Mouse (Mus musculus) liver, adult 2 months (tissue): ENCODE measurements around the gene Olfr611.

ENCODE experiments used
- CTCF ChIP-seq: fragments of 200-500 bp; IDR thresholded peaks from 2 replicates; pipeline ENCODE4 v1.5.1; 2011; ENCODE audit warnings: low read depth, low read length, control low read depth
- POLR2A ChIP-seq: fragments of 200-500 bp; IDR thresholded peaks from 2 replicates; pipeline ENCODE4 v1.6.1; 2011; ENCODE audit warnings: low read length, control low read depth; ENCODE audit not compliant: insufficient read depth; ENCODE audit errors: extremely low read depth

- TF ChIP-seq POLR2A, result no peak
- no peak for TF ChIP-seq CTCF
These were observed 22.7 kb downstream of the Olfr611 start, which contains the start of gene Olfr609 for GRCm38 (mm10) chr7:103497962-103498361.
